Mouse (Mus musculus) layer of hippocampus, adult 9-10 months (tissue): Measurements from ENCODE around the gene Tvp23a.

ENCODE experiments used
- DNase-seq: peaks from one replicate; pipeline ENCODE4 v3.0.0; 2022; ENCODE audit warnings: low spot score

Gene Tvp23a

GRCm38 (mm10) chr16:10447264-10447594 is at the start of gene Tvp23a:
Gene Tvp23a, minus strand, starts transcription at chr16:10447362.
- DNase-seq: peak; percentile 68

DNA sequence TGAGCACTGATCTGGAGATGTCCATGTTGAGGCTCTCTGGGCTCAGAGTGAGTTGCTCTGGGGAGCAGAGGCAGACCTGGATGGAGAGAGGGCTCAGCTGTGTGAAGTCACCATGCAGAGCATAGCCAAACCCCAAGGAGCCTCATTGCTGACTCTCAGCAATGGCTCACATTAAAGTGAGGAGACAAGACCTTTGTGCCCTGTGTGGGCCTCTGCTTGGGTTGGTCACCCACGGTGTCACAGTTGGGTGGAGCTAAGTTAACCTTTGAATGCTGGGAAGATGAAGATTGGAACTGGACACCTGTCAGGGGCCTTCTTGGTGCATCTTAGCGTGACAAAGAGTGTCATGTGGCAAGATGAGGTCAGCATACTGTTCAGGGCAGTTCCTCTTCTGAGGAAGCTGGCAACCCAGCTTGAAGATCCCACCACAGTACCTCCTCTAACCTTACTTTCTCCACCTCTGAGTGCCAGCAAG is 48.7 kb upstream of the Tvp23a start:
- DNase-seq: no peak

DNA sequence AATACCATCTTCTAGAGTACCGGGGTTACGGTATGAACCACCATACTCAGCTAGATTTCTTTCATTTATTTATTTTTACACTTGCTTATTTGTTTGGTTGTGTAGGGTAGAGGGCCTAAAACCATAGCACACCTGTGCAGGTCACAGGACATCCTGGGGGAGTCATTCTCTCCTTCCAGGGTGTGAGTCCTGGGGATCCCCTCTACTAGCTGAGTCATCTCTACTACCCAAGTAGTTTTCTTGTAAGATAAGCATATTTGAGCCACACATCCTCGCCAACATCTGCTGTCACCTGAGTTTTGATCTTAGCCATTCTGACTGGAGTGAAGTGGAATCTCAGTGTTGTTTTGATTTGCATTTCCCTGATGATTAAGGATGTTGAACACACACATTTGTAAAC is 45.4 kb upstream of the Tvp23a start:
- DNase-seq: no peak

GRCm38 (mm10) chr16:10491716-10492115 is 44.6 kb upstream of the Tvp23a start:
- no peak for DNase-seq

DNA sequence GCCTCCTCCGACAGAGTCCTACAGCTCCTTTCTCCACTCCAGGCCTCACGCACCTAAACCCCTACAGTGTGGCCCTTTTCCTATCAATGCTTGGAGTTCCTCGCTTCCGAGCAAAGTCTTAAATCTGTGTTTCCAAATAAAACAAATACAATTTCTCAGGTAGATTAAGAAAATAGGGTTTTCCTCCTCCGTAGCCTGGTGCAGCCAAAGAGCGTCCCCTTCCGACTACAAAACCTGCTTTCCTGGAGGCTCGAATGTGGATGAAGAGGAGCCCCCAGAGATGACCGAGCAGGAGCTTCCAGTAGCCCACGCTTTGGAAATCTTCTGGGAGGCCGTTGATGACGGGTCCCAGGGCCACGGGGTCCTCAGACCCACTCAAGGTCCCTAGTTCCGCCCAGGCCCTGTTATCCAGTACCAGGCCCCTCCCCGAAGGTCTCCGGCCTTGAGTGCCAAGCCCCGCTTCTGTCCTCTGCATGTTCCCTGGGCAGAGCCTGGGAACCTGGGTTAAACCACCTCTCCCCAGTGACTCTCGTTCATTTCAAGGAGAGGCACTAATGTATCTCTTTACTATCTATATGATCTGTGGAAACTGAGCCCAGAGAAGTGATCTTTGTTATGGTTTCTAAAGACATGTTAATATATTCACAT is 43.5 kb upstream of the Tvp23a start:
- DNase-seq: no peak

DNA sequence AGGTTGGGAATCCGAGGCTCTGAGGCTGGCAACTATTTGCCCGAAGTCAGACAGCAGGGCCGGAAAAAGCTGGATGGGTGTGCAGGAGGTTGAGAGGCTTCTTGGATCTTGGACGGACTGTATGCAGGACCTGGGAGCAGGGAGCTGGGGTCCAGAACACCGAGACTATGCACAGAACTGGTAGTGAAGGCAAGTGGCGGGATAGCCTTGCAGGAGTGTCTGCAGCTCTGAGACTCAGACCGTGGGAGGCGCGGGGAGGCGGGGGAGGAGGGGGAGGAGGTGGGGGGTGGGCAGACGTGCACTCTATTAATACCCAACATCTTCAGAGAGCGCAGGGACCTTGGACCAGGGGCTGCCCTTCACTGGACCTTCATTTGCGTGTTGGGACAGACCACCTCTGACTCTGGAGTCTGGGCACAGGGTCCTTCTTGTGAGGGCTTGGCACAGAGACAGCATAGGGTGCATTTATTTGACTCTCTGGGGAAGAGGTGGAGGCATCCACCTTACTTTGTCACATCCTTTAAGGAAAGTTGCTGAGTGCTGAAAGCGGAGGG is 42.8 kb upstream of the Tvp23a start:
- no peak for DNase-seq

- DNase-seq: no peak
These were observed 42.3 kb upstream of the Tvp23a start for GRCm38 (mm10) chr16:10489483-10489882.

GRCm38 (mm10) chr16:10488769-10489481 is 41.8 kb upstream of the Tvp23a start:
- no peak for DNase-seq

- DNase-seq: no peak
These were observed 40.8 kb upstream of the Tvp23a start for GRCm38 (mm10) chr16:10487895-10488493.

GRCm38 (mm10) chr16:10486993-10487392 is 39.8 kb upstream of the Tvp23a start:
- DNase-seq: no peak

DNA sequence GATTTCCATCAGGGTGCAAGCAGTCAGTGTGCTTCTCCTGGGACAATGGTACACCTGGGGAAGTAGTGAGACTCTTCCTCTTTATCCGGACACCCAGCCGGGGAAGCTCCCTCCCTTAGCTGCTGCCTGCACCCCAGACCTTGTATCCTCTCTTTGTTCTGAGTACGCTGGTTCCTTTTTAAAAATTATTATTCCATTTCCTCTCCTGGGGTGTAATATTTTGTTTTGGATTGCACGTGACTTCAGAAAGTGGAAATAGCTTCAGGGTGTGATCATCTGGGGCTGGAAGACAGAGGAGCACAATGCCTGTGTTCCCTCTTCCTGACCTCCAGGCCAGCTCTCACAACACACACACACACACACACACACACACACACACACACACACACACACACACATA is 35.2 kb upstream of the Tvp23a start:
- DNase-seq: no peak

GRCm38 (mm10) chr16:10479857-10480256 is 32.7 kb upstream of the Tvp23a start, which contains the start of gene Ciita:
Gene Ciita, plus strand, starts transcription at chr16:10480059.
- DNase-seq: no peak

GRCm38 (mm10) chr16:10475919-10476318 is 28.8 kb upstream of the Tvp23a start:
- no peak for DNase-seq

DNA sequence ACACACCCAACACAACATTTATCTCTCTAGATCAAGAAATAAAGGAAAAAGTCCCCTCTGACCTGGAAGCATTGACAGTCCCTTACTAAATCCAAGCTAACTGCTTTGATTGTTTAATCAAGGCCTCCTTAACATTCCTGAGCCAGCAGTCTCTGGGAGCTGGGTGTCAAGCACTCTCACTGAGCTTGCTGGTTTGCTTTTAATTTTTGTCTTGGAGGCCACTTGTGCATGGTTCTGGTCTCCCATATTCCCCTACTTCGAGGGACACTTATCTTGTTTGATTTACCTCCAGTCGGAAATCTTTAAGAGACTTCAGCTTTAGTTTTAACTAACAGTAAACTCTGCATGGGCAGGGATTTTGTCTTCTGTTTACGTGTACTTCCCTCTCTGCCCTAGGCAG is 27.8 kb upstream of the Tvp23a start:
- no peak for DNase-seq

DNA sequence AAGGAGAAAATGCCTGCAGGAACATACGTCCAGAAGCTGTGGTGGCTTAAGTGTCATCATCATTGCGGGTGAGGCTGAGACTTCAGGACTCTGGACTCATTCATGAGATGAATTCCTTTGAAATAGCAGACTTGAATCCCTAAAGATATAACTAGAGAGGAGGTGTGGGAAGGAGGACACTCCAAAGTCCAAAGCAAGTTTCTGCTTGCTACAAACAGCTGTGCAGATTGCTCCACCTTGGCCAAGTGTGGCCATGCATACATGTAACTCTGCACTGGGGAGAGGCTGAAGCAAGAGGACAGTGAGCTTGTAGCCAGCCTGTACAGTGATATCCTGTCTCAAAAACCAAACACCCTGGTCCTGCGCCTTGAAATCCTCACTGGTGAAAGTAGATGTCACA is 24.8 kb upstream of the Tvp23a start:
- no peak for DNase-seq

GRCm38 (mm10) chr16:10468201-10468600 is 21.0 kb upstream of the Tvp23a start:
- DNase-seq: peak; percentile 66

DNA sequence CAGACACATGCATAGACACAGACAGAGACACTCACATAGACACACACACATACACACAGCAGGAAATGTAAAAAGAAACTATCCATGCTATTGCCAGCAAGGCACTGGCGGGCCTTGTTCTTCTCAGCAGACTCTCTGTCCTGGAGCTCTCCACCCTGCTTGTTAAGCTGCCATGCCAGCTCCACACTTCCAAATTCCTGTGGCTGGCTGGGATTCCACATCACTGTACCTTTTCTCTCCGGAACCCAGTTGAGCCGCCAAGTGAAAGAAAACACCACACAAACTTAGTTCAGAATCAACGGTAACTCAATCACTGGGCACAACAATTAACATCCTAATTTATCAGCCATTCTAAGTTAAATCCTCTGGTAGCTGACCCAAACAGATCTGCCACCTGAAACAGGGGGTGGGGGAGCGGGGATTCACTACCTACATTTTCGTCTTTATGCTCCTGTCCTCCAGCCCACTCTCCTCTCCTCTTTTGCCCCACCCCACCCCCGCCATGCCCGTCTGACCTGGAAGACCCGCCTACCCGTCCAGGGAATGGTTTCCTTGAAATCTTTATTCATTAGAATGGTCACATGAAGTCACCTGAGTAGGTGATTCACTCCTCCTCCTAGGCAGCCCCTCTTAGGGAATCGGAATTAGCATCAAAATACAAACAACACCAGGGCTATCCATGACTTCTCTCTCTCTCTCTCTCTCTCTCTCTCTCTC is 20.4 kb upstream of the Tvp23a start:
- DNase-seq: no peak

DNA sequence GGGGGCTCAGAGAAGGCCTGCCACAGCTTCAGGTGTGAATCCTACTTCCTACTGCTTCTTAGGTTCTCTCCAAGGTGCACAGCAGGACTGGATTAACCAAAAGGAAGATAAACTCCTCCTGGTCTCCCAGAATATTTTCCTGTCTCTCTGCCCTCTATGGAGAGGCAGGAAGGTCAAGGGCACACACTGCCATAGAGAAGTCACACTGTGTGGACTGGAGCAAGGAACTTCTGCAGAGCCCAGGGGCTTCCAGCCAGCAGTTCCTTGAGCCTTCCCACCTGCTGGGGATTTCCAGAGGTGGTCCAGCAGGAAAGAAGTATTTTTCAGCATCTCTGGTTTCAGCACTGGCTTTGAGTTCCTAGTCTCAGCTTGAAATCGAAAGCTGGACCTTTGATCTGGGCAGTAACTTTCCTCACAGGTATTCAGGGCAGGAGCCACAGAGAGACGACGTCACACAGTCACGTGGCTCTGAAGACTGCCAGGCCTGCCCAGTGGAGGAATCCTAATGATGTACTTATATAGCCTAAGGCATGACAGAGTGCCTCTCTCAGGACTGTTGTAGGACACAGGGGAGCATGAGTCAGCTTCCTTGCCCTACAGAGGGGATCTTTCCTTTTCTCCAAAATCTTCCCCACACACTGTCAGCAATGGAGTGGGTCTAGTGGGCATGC is 18.0 kb upstream of the Tvp23a start:
- no peak for DNase-seq

DNA sequence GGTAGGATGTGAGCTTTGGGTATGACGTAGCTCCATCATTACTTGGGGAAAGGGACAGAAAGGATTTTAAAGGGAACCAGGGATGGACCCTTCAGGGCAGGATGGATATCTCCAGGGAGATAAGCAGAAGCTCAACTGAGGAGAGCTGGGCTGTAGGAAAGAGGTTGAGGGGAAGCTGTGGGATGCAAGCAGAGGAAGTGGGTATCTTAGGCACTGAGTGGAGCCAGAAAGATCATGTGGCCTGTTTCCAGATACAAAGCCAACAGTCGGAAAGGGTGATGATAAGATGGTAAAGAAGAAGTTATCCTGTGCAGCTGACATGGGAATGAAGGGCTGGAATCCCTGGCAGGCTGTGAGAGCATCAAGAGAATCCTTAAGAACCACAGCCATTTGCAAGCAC is 14.0 kb upstream of the Tvp23a start:
- no peak for DNase-seq

- DNase-seq: no peak
These were observed 13.0 kb upstream of the Tvp23a start for GRCm38 (mm10) chr16:10460188-10460587.

GRCm38 (mm10) chr16:10454583-10454974 is 7.4 kb upstream of the Tvp23a start:
- no peak for DNase-seq
